Mouse (Mus musculus) spleen, adult 2 months (tissue): ENCODE measurements around the gene Rassf1.

ENCODE experiments used
- CTCF ChIP-seq: fragments of 200-500 bp; IDR thresholded peaks from 2 replicates; pipeline ENCODE4 v1.5.1; 2011; ENCODE audit warnings: mild to moderate bottlenecking, inconsistent platforms; ENCODE audit not compliant: insufficient read depth, insufficient read length, insufficient replicate concordance; ENCODE audit errors: extremely low read depth
- POLR2A ChIP-seq: fragments of 200-500 bp; IDR thresholded peaks from 2 replicates; pipeline ENCODE4 v1.6.1; 2011; ENCODE audit warnings: low read depth, low read length, inconsistent platforms

DNA sequence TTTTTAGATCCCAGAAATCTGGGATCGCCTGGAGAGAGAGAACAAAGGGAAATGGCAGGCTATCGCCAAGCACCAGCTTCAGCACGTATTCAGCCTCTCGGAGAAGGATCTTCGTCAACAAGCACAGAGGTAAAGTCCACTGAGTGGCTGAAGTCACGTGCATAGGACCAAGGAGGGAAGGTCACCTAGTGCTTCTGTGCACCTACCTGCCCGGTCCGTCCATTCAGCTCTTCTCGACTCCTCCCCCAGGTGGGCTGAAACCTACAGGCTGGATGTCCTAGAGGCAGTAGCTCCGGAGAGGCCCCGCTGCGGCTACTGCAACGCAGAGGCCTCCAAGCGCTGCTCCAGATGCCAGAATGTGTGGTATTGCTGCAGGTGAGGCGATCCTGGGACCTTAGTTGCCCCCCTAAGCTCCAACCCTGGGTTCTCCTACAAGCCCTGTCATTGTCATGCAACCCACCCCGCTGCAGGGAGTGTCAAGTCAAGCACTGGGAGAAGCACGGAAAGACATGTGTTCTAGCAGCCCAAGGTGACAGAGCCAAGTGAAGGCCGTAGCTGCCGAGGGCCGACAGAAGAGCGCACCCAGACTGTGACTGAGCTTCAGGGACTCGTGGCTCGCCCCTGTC, 751 bp upstream of the Rassf1 start:
- TF ChIP-seq POLR2A (no peak), CTCF (no peak)
